Mouse (Mus musculus) cerebellum, adult 9-10 months (tissue): ENCODE measurements at regions not wholly inside any gene's neighbourhood (a gene's known extent, or its start where the extent isn't known, plus 50 kb on each side); places are given as distances from the start of the nearest gene placed in this dataset.

Experiments used
- DNase-seq: peaks from one replicate; pipeline ENCODE4 v3.0.0; 2022

DNA sequence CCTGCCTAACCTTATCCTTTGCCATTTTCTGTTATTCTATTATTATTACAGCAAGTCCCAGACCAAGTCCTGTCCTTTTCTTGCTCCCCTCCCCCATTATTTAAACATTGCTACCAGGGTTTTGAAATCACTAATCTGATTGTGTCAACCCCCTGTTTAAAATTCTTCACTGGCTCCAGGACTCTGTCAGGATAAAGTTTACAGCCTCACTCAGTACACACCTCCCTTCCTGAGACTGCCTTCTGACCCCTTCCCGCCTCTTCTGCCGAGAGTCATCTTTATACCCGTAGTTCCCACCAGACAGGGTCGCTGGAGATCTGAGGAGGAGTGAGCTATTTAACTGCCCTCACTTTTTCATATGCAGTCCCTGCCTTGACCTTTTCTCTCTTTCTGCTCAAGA lies 110.3 kb upstream of the Syt6 start:
- no peak for DNase-seq

DNA sequence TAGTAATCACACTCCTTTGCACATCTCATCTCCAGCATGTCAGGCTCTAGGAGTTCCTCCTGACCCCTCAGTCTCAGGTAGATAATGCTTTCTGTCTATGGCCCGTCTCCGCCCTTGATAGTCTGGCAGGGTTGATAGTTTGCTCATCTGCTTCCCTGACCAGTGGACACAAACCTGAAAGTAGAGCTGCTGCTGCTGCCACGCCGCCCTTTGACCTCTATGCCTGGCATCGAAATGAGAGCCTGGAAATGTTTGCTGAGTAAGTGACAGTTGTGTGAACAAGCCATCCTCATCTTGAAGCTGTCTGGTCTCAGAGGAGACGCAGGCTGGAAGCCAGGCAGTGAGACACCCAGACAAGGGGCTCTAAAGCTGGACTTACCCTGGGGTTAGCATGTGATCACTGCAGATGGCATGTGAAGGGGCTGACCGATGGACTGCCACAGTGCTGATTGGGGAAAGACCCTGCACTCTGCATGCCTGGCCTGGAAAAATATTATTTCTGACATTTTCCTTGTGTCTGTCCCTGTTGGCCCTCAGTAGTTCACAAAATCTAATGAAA lies 109.8 kb upstream of the Syt6 start:
- DNase-seq = no peak

DNA sequence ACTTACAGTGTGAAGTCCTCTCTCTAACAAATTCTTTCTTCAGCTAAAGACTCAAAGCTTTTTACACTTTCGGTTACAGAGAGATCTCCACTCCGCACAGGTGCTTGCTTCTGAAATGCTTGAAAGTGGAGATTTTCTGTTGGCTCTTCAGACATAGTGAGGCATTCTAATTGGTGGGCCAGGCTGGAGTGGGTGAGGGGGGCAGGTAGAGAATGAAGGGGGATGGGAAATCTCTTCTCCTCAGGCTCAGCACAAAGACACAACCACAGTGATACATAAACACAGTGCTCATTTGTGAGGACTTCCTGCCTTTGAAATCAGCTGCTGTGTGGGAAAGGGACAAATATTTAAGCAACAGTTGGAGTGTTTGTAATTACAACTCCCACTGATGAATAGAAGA lies 109.1 kb upstream of the Syt6 start:
- no peak for DNase-seq

DNA sequence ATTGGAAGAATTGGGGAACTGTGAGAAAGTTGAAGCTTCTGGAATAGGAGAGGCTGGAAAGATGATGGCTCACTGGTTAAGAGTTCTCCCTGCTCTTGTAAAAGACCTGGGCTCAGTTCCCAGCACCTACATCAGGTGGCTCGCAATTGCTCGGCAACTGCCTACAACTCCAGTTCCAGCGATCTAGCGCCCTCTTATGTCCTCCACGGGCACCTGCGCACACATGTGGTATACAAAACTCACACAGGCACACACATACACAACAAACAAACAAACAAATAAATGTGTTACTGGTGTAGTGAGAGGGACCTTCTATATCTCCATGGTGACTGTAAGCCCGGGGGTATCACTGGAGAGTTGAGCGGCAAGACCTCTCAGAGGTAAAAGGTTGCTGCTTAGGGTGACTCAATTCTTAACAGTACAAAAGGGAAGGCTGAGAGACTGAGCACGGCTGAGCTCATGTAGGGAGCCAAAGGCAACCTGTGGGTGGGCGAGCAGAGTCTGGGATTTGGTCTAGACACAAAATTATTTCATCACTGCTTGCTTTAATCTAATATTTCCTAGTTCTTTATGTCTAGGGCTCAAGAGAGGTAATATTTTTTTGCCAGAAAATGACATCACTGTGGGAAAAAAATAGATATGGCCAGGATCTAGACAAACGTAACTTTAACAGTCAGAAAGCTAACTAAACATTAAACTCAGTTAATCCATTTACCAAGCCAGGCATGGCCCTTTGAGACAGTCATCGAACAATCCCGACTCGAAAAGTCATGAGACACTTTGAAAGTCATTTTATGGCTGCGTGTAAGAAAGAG lies 104.2 kb upstream of the Syt6 start:
- no peak for DNase-seq

DNA sequence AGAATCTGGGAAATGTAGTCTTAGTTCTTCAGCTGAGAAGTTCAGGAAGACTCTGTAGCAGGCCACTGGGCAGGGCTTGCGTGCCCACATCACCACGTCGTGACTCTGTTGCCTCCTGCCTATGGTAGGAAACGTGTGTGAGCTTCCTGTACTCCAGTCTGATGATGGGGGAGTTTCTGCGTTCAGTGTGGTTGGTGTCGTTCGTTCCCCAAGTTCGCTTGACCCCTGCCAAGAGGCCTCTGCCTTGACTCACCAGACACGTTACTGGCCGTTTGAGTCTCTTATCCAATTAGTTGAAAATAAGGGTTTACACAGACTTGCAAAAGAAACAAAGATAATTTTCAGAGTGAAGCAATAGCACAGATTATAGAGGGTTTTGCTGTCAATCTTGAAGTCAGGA lies 102.4 kb upstream of the Syt6 start:
- DNase-seq = no peak

DNA sequence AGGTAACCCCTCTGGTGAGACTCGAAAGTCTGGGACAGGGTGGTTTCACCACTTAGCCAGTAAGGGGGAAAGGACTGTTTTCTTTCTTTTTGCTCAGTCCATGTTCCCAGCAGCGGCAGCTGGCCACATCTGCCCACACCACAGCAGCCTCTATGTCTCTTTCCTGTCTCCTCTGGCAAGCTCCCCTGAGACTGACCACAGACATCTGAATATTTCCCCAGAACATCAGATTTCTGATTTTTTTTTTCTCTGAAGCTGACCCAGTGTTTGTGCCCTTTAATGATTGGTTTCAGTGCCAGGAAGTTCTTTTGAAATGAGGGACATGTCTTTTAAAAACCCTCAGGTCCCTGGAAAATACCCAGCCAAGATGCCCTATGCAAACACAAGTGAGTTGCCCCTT lies 101.7 kb upstream of the Syt6 start:
- DNase-seq = no peak

DNA sequence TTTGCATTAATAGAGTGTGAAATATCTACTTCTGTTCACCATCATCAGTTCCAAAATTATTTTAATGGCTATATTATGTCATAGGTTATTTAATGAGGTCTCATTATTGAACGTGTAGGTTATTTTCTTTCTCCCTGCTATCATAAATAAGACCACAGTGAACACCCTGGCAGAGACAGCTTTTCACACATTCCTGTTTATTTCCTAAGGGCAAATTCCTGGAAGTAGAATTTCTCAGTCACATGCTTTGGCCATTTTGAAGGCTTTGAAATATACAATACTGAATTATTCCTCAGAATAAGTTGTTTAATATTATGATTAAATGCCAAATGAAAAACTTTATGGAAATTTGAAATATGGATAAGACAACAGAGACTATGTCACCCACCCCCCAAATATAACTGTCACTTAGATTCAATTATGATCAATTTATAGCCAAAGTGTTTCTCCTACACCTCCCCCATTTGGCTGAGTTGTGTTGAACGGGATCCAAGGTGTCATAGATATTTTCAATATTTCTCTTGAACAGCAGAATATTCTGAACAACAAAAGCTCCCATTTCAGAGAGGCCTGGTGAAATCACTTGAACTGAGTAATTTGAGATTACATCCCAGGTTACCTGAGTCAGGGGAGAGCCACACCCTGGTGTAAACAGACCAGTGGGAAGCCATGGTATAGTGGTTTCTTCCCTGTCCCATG lies 95.0 kb upstream of the Syt6 start:
- no peak for DNase-seq

DNA sequence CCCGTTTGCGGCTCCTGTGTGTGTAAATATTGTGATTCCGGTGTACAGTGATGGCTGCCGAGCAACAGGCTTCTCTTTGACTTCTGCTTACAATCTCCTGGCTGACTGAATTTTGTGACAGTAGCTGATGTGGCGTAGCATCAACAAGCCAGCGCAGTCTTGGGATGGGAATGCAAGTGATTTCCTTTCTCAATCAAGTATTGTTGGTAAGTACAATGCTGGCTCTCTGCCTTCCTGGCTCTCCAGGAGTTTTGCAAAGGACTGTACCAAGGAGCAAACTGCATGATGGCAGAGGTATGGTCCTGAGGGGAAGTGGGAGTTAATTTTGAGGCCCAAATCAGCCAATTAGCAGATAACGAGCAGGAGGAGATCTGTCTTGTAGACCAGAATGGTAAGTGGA lies 94.4 kb upstream of the Syt6 start:
- DNase-seq = no peak

DNA sequence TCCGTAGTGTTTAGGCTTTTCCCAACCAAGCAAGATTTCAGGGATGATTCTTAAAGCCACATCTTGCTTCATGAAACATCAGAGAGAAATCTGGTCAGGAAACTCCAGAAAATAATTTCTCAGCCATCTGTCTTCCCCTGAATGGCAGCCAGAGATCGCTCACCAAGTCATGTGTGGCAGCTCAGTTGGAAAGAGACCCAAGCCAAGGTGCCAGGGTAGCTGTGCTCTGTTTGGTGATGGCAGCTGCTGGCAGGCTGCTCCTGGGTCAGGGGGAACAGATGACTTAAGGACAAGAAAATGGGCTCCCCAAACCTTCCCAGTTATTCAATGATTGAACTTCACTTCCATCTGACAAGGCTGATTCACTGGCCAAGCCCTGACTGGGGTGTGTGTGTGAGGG lies 91.7 kb upstream of the Syt6 start:
- DNase-seq = peak; percentile 96

DNA sequence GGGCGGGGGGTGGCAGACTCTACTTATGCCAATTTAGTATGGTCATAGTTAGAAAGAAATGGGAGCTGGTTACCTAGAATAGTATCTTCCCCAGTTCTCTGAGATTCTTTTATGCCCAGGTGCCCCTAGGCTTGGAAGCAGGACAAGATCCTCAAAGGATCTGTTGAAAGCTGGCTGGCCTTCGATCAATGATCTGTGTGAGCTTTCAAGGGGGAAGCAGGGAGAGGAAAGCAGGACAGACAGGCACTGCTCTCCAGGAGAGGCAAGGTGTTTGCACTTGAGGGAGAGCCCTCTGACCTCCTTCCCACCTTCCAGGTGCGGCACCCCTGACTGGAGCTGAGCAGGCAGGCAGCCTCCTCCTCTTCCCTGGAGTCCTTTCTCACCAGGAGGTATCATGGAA lies 91.3 kb upstream of the Syt6 start:
- peak; percentile 73 for DNase-seq

DNA sequence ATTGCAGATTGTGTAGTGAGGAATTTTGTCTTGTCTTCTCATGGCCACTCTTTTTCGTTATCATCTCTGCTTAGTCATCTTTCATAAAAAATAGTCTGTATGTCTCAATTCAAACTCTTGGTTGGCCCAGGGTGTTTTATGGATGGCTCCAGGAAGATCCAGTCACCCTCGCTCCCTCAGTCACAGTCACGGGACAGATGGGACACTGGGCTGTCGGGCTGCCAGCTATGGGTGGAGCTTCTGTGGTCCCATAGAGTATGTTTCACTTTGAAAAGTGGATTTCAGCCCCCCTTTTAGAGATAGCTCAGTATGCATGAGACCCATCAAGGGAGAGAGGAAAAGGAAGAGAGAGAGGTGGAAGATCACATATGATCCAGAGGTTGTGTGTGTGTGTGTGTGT lies 85.2 kb upstream of the Syt6 start:
- DNase-seq = no peak

DNA sequence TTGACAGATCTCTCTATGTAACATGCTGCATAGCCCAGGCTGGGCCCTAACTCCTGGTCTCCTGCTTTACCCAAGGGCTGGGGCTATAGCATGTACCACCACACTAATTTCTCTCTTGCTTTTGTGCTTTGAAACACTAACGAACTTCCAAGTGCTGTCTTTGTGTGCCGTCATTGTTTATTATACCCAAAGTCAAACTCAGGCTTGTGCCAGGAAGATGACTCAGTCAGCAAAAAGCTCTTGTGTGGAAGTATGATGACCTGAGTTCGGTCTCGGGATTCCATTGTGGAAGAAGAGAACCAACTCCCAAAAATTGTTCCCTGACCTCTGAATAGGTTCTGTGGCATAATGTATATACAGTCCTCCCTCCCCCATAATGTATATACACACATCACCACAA lies 84.1 kb upstream of the Syt6 start:
- DNase-seq = no peak

DNA sequence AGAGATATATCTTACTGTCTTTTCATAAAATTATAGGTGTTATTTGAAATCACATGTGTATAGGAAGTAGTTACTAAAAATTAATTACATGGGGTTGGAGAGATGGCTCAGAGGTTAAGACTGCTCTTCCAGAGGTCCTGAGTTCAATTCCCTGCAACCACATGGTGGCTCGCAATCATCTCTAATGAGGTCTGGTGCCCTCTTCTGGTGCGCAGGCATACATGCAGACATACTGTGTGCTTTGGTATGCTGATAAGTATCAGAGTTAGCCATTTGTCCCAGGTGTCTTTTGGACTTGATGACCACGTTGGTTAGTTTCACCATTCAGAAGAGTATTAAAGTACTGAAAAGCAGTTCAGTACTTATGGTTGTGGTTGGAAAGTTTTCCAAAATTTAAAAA lies 82.8 kb upstream of the Syt6 start:
- DNase-seq = no peak

DNA sequence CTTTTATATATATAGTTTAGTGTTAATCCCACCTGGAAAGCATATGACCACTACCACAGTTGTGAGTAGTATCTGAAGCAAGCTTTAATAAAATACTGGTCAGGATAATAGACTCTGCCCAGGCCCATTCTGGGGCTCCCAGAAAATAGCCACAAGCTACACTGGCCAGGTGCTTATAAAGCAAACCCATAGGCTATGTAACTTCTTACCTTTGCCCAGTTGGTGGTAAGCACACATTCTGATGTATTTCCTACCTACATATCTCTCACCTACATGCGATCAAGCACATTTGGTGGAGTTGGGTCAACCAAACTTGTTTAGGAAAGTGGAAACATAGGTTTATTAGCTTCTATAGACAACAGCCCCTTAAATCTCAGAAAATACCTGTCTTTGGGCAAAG lies 81.4 kb upstream of the Syt6 start:
- no peak for DNase-seq

DNA sequence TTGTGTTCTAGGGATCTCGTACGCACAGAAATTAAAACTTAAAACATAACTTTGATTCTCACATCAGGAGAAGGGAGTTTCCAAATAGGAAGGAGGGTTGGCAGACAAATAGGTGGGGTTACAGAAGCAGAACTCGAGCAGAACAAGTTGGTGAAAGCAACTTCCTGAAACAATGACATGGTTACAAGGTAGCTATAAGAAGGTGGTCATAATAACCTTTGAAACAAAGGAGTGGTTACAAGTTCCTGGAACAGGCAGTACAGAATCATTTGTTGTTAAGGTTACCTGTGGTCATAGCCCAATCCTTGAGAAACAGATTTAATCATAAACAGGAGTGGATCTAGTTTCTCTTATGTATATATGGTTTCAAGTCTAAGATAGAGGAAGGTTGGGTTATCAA lies 81.0 kb upstream of the Syt6 start:
- DNase-seq = no peak

DNA sequence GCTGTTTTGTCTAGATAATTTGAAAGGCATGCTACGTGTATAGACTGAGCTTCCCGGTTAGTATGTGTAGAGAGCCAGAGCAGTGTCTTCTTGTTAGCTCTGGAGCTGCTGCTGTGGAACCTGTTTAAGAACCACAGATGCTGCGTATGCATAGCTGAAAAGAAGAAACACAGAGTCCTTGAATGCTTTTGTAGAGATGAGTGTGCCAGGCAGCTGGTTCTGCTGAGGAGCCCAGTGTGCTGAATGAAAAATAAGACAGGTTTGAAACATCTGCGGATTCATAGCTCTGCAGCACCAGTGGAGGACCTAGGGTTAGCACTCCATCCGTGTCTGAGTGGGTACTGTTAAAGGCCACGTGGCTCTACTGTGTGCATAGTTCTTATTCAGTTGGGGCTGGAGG lies 78.9 kb upstream of the Syt6 start:
- no peak for DNase-seq

DNA sequence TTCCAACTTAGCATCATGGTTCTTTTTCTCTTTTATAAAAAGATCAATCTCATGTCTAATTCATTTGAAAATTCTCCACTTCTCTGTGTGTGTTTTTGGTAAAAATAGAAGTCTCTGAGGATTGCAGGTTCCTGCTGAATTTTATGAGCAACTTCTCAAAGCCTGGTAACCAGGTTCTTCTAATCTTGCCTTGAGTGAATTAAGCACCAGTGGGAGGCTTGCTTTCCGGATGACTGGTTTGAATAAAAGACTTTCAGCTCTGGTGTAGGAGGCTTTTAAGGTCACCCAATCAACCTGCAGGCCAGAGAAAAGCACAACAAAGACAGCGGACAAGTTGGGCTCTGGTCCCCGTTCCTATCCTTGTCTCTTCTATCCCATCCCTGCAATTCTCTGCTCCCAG lies 78.3 kb upstream of the Syt6 start:
- DNase-seq = no peak

DNA sequence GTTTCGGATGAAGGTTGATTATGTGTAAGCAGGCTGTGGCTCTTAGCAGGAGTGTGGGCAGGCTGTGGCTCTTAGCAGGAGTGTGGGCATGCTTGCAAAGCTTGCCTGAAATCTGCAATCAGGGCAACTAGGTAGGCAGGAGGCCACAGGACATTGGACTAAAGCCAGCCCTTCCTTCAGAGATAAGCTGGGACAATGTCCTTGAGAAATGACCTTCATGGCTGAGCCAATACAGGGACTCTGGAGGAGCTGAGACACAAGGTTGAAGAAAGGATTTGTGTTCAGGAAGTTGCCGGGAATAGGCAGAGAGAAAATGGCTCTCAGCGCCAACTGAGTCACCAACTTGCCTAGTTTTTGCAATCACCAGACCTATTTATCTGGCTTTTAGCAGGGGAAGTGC lies 77.3 kb upstream of the Syt6 start:
- no peak for DNase-seq

DNA sequence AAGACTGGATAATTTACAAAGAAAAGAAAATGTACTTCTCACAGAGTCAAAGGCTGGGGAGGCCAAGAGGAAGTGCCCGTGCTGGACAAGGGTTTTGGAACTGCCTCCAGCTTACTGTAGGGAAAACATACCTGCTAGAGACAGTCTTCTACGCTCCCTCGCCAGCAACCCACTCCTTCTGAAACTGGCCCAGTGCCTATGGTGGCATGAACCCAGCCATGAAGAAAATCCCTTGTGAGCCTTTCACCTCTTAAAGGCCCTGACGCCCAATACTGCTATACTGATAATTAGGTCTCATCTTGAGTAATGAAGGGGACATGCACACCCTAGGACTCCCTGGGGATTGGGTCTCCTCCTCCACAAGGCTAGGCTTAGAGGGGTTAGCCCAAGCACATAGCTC lies 76.6 kb upstream of the Syt6 start:
- no peak for DNase-seq

DNA sequence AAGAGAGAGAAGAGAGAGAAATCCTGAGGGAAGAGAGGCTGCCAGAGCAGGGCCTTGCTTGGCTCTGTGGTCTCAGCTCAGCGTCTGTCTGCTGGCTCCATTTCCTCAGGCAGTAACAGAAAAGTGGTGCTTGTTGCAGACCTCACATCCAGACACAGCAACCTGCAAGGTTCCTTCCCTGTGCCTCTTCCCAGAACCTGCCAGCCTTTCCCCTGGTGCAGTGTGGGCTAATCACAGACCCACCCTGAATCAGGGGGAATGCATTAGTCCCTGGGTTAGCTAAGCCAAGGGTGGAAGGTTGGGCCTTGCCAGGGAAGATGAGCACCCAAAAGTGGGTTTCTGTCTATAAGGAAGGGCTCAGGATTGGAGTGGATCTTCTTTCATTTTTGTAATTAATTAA lies 75.2 kb upstream of the Syt6 start:
- no peak for DNase-seq

DNA sequence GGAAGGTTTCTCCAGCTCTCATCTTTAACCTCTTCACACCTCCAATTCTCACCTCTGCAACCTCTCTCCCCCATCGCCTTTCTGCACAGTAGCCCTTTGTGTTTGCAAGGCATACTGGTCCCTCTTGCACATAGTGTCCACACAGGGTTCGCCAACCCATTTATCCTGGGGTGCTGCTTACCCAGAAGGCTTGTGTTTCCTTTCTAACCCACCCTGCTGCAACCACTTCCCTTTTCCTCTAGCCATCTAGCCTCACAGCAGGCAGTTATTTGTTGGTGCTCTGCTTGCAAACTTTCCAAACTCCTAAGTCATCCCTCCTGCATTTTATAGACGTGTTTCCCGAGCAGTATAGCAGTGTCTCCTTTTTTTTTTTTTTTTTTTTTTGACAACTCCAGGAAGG lies 74.7 kb upstream of the Syt6 start:
- no peak for DNase-seq

DNA sequence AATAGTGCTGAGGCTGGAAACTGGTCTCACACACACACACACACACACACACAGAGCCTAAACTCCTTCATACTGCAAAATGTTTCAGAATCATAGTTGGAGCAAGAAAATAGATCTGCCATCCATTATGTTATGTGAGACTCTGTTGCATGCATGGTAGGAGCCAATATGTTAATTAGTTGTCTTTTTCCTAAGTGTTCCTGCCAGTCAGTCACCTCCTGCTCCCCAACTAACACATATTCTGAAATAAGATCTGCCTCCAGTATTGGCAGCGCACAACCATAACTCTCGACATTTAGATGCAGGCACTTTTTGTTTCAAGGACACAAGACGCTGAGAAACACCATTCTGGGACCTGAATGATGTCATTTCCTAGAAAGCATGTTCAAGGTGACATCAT lies 70.9 kb upstream of the Syt6 start:
- DNase-seq = no peak

DNA sequence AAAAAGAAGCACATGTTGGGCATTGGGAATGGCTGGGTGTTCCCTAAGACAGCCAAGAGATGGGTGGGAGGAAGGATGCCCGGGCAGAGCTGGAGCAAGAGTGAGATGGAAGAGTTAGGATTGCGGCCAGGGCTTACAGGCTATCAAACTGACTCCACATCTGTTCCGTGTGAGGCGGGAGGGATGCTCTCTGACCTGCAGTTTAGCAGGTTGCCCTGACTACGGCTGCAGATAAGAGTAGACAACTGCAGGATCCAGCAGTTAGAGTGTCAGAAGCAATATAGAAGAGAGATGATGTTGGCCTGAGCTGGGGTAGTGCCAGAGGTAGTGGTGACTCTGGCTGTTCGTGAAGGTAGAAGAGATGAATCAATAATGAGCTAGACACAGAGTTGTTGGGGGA lies 61.6 kb upstream of the Syt6 start:
- DNase-seq = no peak

DNA sequence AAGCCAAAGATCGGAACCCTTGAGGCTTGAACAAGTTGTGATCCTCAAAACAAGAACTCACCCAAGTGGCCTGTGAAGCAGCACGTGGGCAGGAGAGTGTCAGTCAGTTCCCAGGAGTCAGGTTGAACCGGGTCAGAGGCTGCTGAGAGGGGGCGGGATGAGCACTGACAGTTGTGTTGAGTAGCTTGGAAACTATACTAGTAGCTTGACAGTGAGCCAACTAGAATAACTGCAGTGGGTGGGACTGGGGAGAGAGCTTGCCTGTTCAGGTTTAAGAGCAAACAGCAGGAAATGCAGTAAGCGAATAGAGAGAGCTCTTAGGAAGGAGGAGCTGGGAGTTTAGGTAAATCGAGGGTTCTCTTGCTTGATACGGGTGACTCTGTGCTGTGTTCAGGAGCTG lies 61.0 kb upstream of the Syt6 start:
- DNase-seq = no peak

DNA sequence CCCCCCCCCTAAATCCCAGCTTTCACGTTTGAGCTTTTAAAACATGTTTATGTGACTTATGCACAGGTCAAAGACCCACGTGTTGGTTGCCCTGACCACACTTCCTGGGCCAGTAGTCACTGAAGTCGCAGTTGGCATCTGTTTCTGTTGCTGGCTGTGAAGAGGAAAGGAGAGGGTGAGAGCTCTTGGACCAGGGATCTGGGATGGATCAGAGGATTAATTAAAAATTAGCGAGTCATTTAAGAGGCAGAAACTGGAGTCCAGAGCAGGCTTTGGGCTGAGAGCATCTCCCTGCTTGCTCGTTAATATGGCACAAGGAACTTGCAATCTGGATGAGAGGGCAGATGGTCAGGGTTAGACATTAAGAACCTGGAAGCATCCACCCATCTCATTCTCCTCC lies 59.1 kb upstream of the Syt6 start:
- no peak for DNase-seq
